Mouse (Mus musculus): ENCODE measurements around the gene Sema3a. TPM values are rescaled to one million over a fixed set of nuclear protein-coding genes. Genes with fewer than 3 reads are reported as not detected.

Sema3a gene
- polyA plus RNA-seq, 1 experiment from 2014 or later, result 19.1 TPM

- Histone ChIP-seq H3K27ac (replicated peaks) (no peak overlapping the region), H3K4me3 (no peak overlapping the region), H3K9ac (replicated peaks) (no peak overlapping the region), H3K27me3 (no peaks in the 10 kb centered on the region), H3K4me1 (no peaks in the 10 kb centered on the region), H3K4me2 (replicated peaks) (no peak overlapping the region), H3K36me3 (no peaks in the 10 kb centered on the region), H3K9me3 (no peaks in the 10 kb centered on the region)
- 94% methylated on average over 1 of the region's 1 CpGs for WGBS
- ATAC-seq (replicated peaks), result no peak
These were observed 212.5 kb downstream of the Sema3a start for GRCm38 (mm10) chr5:13337665-13338064.

- 88% methylated on average over 4 of the region's 4 CpGs for WGBS
- Histone ChIP-seq H3K36me3 (no peaks in the 10 kb centered on the region), H3K4me2 (replicated peaks) (no peak overlapping the region), H3K9ac (replicated peaks) (no peak overlapping the region), H3K27ac (replicated peaks) (no peak overlapping the region), H3K27me3 (no peaks in the 10 kb centered on the region), H3K9me3 (no peaks in the 10 kb centered on the region), H3K4me3 (no peak overlapping the region), H3K4me1 (no peaks in the 10 kb centered on the region)
- ATAC-seq (replicated peaks), result no peak
These were observed 221.9 kb downstream of the Sema3a start for GRCm38 (mm10) chr5:13347068-13347467.

DNA sequence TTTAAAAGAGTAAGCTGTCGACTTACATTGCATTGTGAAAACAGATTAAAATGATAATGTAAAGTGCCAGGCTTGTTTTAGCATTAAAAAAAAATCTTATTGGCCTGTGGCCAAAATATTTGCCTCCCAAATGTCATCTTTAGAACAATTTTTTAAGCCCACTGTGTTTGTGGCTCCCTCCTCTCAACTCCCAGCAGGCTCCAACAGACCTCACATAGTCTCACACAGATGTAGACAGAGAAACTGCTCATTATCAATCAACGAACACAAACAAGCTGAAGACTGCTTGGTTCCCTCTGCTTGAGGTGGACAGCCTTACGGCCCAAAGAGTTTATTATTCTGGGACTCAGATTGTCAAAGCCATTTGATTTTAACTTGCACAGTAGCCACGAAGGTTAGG, 226.4 kb downstream of the Sema3a start:
- 40% methylated on average over 4 of the region's 4 CpGs for WGBS
- Histone ChIP-seq H3K9me3 (no peaks in the 10 kb centered on the region), H3K9ac (replicated peaks) (no peak overlapping the region), H3K4me1 (no peaks in the 10 kb centered on the region), H3K27me3 (no peaks in the 10 kb centered on the region), H3K27ac (replicated peaks) (no peak overlapping the region), H3K36me3 (no peaks in the 10 kb centered on the region), H3K4me2 (replicated peaks) (no peak overlapping the region), H3K4me3 (no peak overlapping the region)
- 0 out of 2 replicates have a peak, but pooled peaks have one; percentile 63 for ATAC-seq (replicated peaks)

- no peaks in the 10 kb centered on the region for H3K36me3 ChIP-seq
- H3K4me2 ChIP-seq (replicated peaks), result no peak overlapping the region
- no peak overlapping the region for H3K4me3 ChIP-seq
- WGBS, result 70% methylated on average over 1 of the region's 1 CpGs
- no peak overlapping the region for H3K27ac ChIP-seq (replicated peaks)
- H3K27me3 ChIP-seq, result no peaks in the 10 kb centered on the region
- H3K4me1 ChIP-seq, result no peaks in the 10 kb centered on the region
- no peak overlapping the region for H3K9ac ChIP-seq (replicated peaks)
- H3K9me3 ChIP-seq, result no peaks in the 10 kb centered on the region
- ATAC-seq (replicated peaks), result no peak
These were observed 227.8 kb downstream of the Sema3a start for GRCm38 (mm10) chr5:13352995-13353394.

- WGBS, result 74% methylated on average over 1 of the region's 1 CpGs
- no peaks in the 10 kb centered on the region for H3K36me3 ChIP-seq
- no peak overlapping the region for H3K4me3 ChIP-seq
- H3K4me1 ChIP-seq, result no peaks in the 10 kb centered on the region
- no peaks in the 10 kb centered on the region for H3K9me3 ChIP-seq
- no peak overlapping the region for H3K4me2 ChIP-seq (replicated peaks)
- H3K27me3 ChIP-seq, result no peaks in the 10 kb centered on the region
- no peak overlapping the region for H3K27ac ChIP-seq (replicated peaks)
- no peak overlapping the region for H3K9ac ChIP-seq (replicated peaks)
- ATAC-seq (replicated peaks), result no peak
These were observed 228.3 kb downstream of the Sema3a start for GRCm38 (mm10) chr5:13353539-13353938.

- H3K9me3 ChIP-seq, result no peaks in the 10 kb centered on the region
- no peak overlapping the region for H3K4me2 ChIP-seq (replicated peaks)
- H3K27me3 ChIP-seq, result no peaks in the 10 kb centered on the region
- 90% methylated on average over 1 of the region's 1 CpGs for WGBS
- no peak overlapping the region for H3K27ac ChIP-seq (replicated peaks)
- H3K4me1 ChIP-seq, result no peaks in the 10 kb centered on the region
- no peak for ATAC-seq (replicated peaks)
- no peak overlapping the region for H3K4me3 ChIP-seq
- no peak overlapping the region for H3K9ac ChIP-seq (replicated peaks)
- H3K36me3 ChIP-seq, result no peaks in the 10 kb centered on the region
These were observed 229.7 kb downstream of the Sema3a start for GRCm38 (mm10) chr5:13354913-13355312.

DNA sequence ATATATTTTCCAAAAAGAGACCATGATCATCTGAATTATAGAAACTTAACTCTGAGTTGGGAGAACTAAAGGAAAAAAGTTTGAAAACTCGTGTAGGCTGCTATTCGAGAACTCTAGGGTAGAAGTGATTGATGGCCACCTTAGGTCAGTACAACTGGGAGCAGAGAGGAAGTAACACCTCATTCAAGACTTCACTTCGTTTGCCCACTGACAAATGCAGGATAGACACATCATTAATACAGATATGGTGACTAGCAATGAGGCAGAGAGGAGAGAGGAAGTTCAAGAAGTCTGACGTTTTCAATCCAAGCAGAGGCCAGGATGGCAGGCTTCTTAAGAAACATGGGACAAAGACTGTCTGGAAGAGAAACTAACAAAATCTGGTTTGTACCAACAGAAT, 233.6 kb downstream of the Sema3a start:
- H3K27ac ChIP-seq (replicated peaks), result no peak overlapping the region
- H3K9ac ChIP-seq (replicated peaks), result no peak overlapping the region
- H3K4me2 ChIP-seq (replicated peaks), result no peak overlapping the region
- H3K9me3 ChIP-seq, result no peaks in the 10 kb centered on the region
- H3K36me3 ChIP-seq, result no peaks in the 10 kb centered on the region
- 76% methylated on average over 4 of the region's 4 CpGs for WGBS
- no peak for ATAC-seq (replicated peaks)
- H3K27me3 ChIP-seq, result no peaks in the 10 kb centered on the region
- H3K4me3 ChIP-seq, result no peak overlapping the region
- no peaks in the 10 kb centered on the region for H3K4me1 ChIP-seq

DNA sequence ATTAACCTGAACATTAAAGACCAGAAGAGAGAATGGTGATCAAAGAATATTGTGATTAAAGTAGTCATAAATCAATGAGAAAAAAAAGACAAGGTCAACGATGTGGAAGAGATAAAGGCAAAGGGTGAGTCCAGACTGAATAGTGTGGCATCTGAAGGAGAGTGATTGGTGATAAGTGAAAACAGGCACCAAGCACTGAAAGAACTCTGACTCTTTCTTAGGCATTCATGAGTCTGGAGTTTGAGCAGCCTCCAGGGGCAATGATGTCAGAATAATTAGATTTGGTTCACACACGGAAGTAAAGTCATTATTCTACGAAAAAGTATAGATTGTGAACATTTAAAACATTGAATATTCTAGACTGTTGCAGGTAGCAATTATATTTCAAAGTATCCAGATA, 235.5 kb downstream of the Sema3a start:
- no peak for ATAC-seq (replicated peaks)
- Histone ChIP-seq H3K9me3 (no peaks in the 10 kb centered on the region), H3K27me3 (no peaks in the 10 kb centered on the region), H3K36me3 (no peaks in the 10 kb centered on the region), H3K4me2 (replicated peaks) (no peak overlapping the region), H3K9ac (replicated peaks) (no peak overlapping the region), H3K27ac (replicated peaks) (no peak overlapping the region), H3K4me1 (no peaks in the 10 kb centered on the region), H3K4me3 (no peak overlapping the region)
- 26% methylated on average over 3 of the region's 3 CpGs for WGBS

DNA sequence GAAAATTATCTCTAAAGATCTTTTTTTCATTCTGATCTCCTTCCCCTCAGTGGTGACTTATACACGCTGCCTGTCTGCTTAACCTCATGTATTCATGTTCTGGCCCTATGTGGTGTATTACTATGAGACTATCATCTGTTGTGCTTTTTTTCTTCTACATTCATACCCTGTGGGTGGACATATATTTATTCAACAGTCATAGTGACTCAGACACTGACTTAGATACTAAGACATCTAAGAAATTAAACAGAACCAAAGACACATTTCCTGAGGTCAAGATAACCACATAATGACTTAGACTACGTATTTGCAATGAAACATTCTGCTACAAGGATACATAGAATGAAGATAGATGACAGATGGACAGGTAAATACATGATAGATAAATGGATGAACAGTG, 239.9 kb downstream of the Sema3a start:
- Histone ChIP-seq H3K9ac (replicated peaks) (no peak overlapping the region), H3K4me3 (no peak overlapping the region), H3K9me3 (no peaks in the 10 kb centered on the region), H3K27ac (replicated peaks) (no peak overlapping the region), H3K27me3 (no peaks in the 10 kb centered on the region), H3K4me2 (replicated peaks) (no peak overlapping the region), H3K36me3 (no peaks in the 10 kb centered on the region), H3K4me1 (no peaks in the 10 kb centered on the region)
- ATAC-seq (replicated peaks), result no peak
- WGBS, result 93% methylated on average over 2 of the region's 2 CpGs

GRCm38 (mm10) chr5:13379223-13379622, 254.0 kb downstream of the Sema3a start:
- no peak overlapping the region for H3K4me3 ChIP-seq
- ATAC-seq (replicated peaks), result peak; percentile 95
- WGBS, result 37% methylated on average over 4 of the region's 4 CpGs
- no peak overlapping the region for H3K27ac ChIP-seq (replicated peaks)
- H3K36me3 ChIP-seq, result no peaks in the 10 kb centered on the region
- no peaks in the 10 kb centered on the region for H3K27me3 ChIP-seq
- no peaks in the 10 kb centered on the region for H3K9me3 ChIP-seq
- no peak overlapping the region for H3K9ac ChIP-seq (replicated peaks)
- no peak overlapping the region for H3K4me2 ChIP-seq (replicated peaks)
- 0 out of 2 replicates have a peak, but pooled peaks cover 2% of the 10 kb centered on the region for H3K4me1 ChIP-seq

- no peaks in the 10 kb centered on the region for H3K27me3 ChIP-seq
- H3K4me3 ChIP-seq, result no peak overlapping the region
- no peak overlapping the region for H3K9ac ChIP-seq (replicated peaks)
- no peak overlapping the region for H3K27ac ChIP-seq (replicated peaks)
- no peak overlapping the region for H3K4me2 ChIP-seq (replicated peaks)
- 90% methylated on average over 4 of the region's 4 CpGs for WGBS
- no peaks in the 10 kb centered on the region for H3K9me3 ChIP-seq
- H3K4me1 ChIP-seq, result 0 out of 2 replicates have a peak, but pooled peaks cover 2% of the 10 kb centered on the region
- no peaks in the 10 kb centered on the region for H3K36me3 ChIP-seq
- ATAC-seq (replicated peaks), result no peak
These were observed 258.8 kb downstream of the Sema3a start for GRCm38 (mm10) chr5:13384047-13384446.

DNA sequence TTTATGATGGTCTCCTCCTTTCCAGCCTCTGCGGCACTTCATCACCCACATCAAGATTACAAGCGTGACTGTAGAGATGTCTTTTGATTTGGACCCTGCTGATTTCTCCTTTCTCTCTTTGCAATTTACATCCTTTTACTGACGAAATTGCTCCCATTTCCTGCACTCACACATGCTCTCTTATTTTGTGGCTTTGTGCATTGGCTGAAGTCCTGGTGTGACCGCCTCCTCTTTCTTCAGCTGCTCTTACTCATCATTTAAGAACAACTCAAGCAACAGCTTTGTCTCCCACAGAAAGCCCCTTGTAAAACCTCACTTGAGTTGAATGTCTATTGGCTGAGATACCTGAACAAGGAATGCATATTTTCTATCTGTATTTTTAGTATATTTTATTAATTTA, 259.5 kb downstream of the Sema3a start:
- 67% methylated on average over 4 of the region's 4 CpGs for whole genome bisulfite sequencing
- H3K27ac ChIP-seq (replicated peaks), result no peak overlapping the region
- no peaks in the 10 kb centered on the region for H3K27me3 ChIP-seq
- H3K36me3 ChIP-seq, result no peaks in the 10 kb centered on the region
- ATAC-seq (replicated peaks), result no peak
- no peaks in the 10 kb centered on the region for H3K9me3 ChIP-seq
- no peak overlapping the region for H3K9ac ChIP-seq (replicated peaks)
- H3K4me2 ChIP-seq (replicated peaks), result no peak overlapping the region
- H3K4me3 ChIP-seq, result no peak overlapping the region
- H3K4me1 ChIP-seq, result no peaks in the 10 kb centered on the region

GRCm38 (mm10) chr5:13386603-13387002, 261.4 kb downstream of the Sema3a start:
- no peaks in the 10 kb centered on the region for H3K9me3 ChIP-seq
- no peaks in the 10 kb centered on the region for H3K36me3 ChIP-seq
- no peaks in the 10 kb centered on the region for H3K27me3 ChIP-seq
- no peak overlapping the region for H3K4me2 ChIP-seq (replicated peaks)
- H3K4me1 ChIP-seq, result no peaks in the 10 kb centered on the region
- H3K9ac ChIP-seq (replicated peaks), result no peak overlapping the region
- H3K27ac ChIP-seq (replicated peaks), result no peak overlapping the region
- 95% methylated on average over 3 of the region's 3 CpGs for WGBS
- no peak for ATAC-seq (replicated peaks)
- no peak overlapping the region for H3K4me3 ChIP-seq
